Mouse (Mus musculus) liver, postnatal 0 days (tissue): Measurements from ENCODE around the gene Pih1d2.

Experiments used
- CTCF ChIP-seq: sonication (generic); IDR thresholded peaks from 2 replicates; pipeline ENCODE4 v1.5.1; 2016; ENCODE audit warnings: antibody characterized with exemption, low read depth
- EP300 ChIP-seq: IDR thresholded peaks from 2 replicates; pipeline ENCODE4 v1.6.1; 2016; ENCODE audit warnings: antibody characterized with exemption, low read depth, mild to moderate bottlenecking

- no peak for TF ChIP-seq CTCF
- TF ChIP-seq EP300 = peak; percentile 22; the same call in 1 of the 2 replicates
Measured at GRCm38 (mm10) chr9:50567372-50567771, 49.7 kb upstream of the Pih1d2 start.
